Mouse (Mus musculus): Measurements from ENCODE around the gene Tenm3.

Gene Tenm3

GRCm38 (mm10) chr8:48511546-48511945, 332.2 kb downstream of the Tenm3 start:
- no peak for DNase-seq

- DNase-seq: no peak
Observed at GRCm38 (mm10) chr8:48511137-48511536, 332.6 kb downstream of the Tenm3 start.

GRCm38 (mm10) chr8:48508641-48509599, 334.8 kb downstream of the Tenm3 start:
- DNase-seq: no peak

- no peak for DNase-seq
Observed at GRCm38 (mm10) chr8:48507719-48508501, 335.8 kb downstream of the Tenm3 start.

- no peak for DNase-seq
Observed at GRCm38 (mm10) chr8:48492491-48492890, 351.3 kb downstream of the Tenm3 start.

- DNase-seq: no peak
Observed at GRCm38 (mm10) chr8:48490635-48491165, 353.1 kb downstream of the Tenm3 start.

- no peak for DNase-seq
Observed at GRCm38 (mm10) chr8:48489936-48490634, 353.7 kb downstream of the Tenm3 start.

- no peak for DNase-seq
Observed at GRCm38 (mm10) chr8:48489417-48489816, 354.3 kb downstream of the Tenm3 start.

GRCm38 (mm10) chr8:48488809-48489208, 354.9 kb downstream of the Tenm3 start:
- DNase-seq: no peak

GRCm38 (mm10) chr8:48484143-48484542, 359.6 kb downstream of the Tenm3 start:
- no peak for DNase-seq

GRCm38 (mm10) chr8:48481709-48482671, 361.8 kb downstream of the Tenm3 start:
- no peak for DNase-seq

GRCm38 (mm10) chr8:48477371-48477935, 366.3 kb downstream of the Tenm3 start:
- DNase-seq: no peak

GRCm38 (mm10) chr8:48476896-48477295, 366.9 kb downstream of the Tenm3 start:
- DNase-seq: no peak

GRCm38 (mm10) chr8:48467633-48468032, 376.1 kb downstream of the Tenm3 start:
- DNase-seq: no peak

GRCm38 (mm10) chr8:48458373-48458772, 385.4 kb downstream of the Tenm3 start:
- DNase-seq: no peak

- no peak for DNase-seq
Observed at GRCm38 (mm10) chr8:48456328-48457124, 387.2 kb downstream of the Tenm3 start.

GRCm38 (mm10) chr8:48451247-48451635, 392.5 kb downstream of the Tenm3 start:
- no peak for DNase-seq

GRCm38 (mm10) chr8:48450397-48451246, 393.1 kb downstream of the Tenm3 start:
- no peak for DNase-seq

- DNase-seq: no peak
Observed at GRCm38 (mm10) chr8:48449625-48450024, 394.1 kb downstream of the Tenm3 start.
